Mouse (Mus musculus): ENCODE data around the gene Ffar1. TPM values are rescaled to one million over a fixed set of nuclear protein-coding genes. Genes with fewer than 3 reads are reported as not detected.

Ffar1 gene
- total RNA-seq, 2 experiments from 2014 or later = 0.13 TPM; not detected in 1

Other genes starting within 250 kb of the Ffar1 start
- under 1 TPM in 1 of 2 experiments, not detected in 1; 0.26 TPM for gene Upk1a, start 248.7 kb downstream of the Ffar1 start, total RNA-seq (2021)
- 1,000 to 10,000 TPM; 4,470 to 4,611 TPM for gene Cox6b1, start 235.4 kb downstream of the Ffar1 start, total RNA-seq (2021)
- gene Etv2, start 225.7 kb downstream of the Ffar1 start, total RNA-seq (2021) = not detected
- gene Rbm42, start 211.2 kb downstream of the Ffar1 start, total RNA-seq (2021) = 10 to 100 TPM; 46.0 to 49.1 TPM
- 1 to 10 TPM; 4.4 to 6.2 TPM for gene Haus5, start 196.6 kb downstream of the Ffar1 start, total RNA-seq (2021)
- gene Pmis2, start 190.0 kb downstream of the Ffar1 start, total RNA-seq (2021) = under 1 TPM; 0.40 to 0.67 TPM
- not detected for gene 2200002J24Rik, start 162.6 kb downstream of the Ffar1 start, total RNA-seq (2021)
- gene Atp4a, start 149.4 kb downstream of the Ffar1 start, total RNA-seq (2021) = under 1 TPM in 1 of 2 experiments, not detected in 1; 0.51 TPM
- 100 to 1,000 TPM; 238 to 252 TPM for gene Tmem147, start 132.0 kb downstream of the Ffar1 start, total RNA-seq (2021)
- not detected for gene Gapdhs, start 117.9 kb downstream of the Ffar1 start, total RNA-seq (2021)
- gene Sbsn, start 110.1 kb downstream of the Ffar1 start, total RNA-seq (2021) = 1 to 10 TPM; 2.1 to 3.7 TPM
- gene Dmkn, start 97.8 kb downstream of the Ffar1 start, total RNA-seq (2021) = 1 to 10 TPM; 1.0 to 3.5 TPM
- not detected for gene Krtdap, start 73.7 kb downstream of the Ffar1 start, total RNA-seq (2021)
- gene Ffar2, start 37.8 kb downstream of the Ffar1 start, total RNA-seq (2021) = under 1 TPM; 0.23 to 0.35 TPM
- not detected for gene Ffar3, start 5.4 kb downstream of the Ffar1 start, total RNA-seq (2021)
- gene Cd22, start 18.8 kb upstream of the Ffar1 start, total RNA-seq (2021) = 1 to 10 TPM in 1 of 2 experiments, under 1 TPM in 1; 0.35 to 6.6 TPM
- gene Mag, start 53.3 kb upstream of the Ffar1 start, total RNA-seq (2021) = under 1 TPM in 1 of 2 experiments, not detected in 1; 0.15 TPM
- 1 to 10 TPM; 5.6 to 7.0 TPM for gene Hamp2, start 63.1 kb upstream of the Ffar1 start, total RNA-seq (2021)
- gene Hamp, start 82.5 kb upstream of the Ffar1 start, total RNA-seq (2021) = 10 to 100 TPM; 12.3 to 17.5 TPM
- 100 to 1,000 TPM in 1 of 2 experiments, 10 to 100 TPM in 1; 99.4 to 112 TPM for gene Usf2, start 95.2 kb upstream of the Ffar1 start, total RNA-seq (2021)
- 1 to 10 TPM; 4.2 to 5.2 TPM for gene Lsr, start 111.9 kb upstream of the Ffar1 start, total RNA-seq (2021)
- gene Fam187b, start 112.2 kb upstream of the Ffar1 start, total RNA-seq (2021) = not detected
- gene Fxyd5, start 180.9 kb upstream of the Ffar1 start, total RNA-seq (2021) = 10 to 100 TPM; 21.7 to 31.7 TPM
- gene Fxyd7, start 189.9 kb upstream of the Ffar1 start, total RNA-seq (2021) = under 1 TPM; 0.40 to 0.59 TPM
- gene Fxyd1, start 195.6 kb upstream of the Ffar1 start, total RNA-seq (2021) = 100 to 1,000 TPM; 861 to 937 TPM
- gene Lgi4, start 197.8 kb upstream of the Ffar1 start, total RNA-seq (2021) = 1 to 10 TPM; 2.1 to 4.1 TPM
- 1 to 10 TPM in 1 of 2 experiments, under 1 TPM in 1; 0.87 to 2.5 TPM for gene Fxyd3, start 215.1 kb upstream of the Ffar1 start, total RNA-seq (2021)

All from heart, adult 18-20 months (tissue).